Mouse (Mus musculus): ENCODE results near the gene Rab3gap2. TPM values are rescaled to one million over a fixed set of nuclear protein-coding genes. Genes with fewer than 3 reads are reported as not detected.

Rab3gap2 gene
- polyA plus RNA-seq, 1 experiment from 2014 or later, result 21.2 TPM

GRCm38 (mm10) chr1:185328721-185329610 lies 125.0 kb downstream of the Rab3gap2 start, which contains the start of gene Iars2:
Iars2 (minus strand) TSS chr1:185329396.
- no peaks in the 10 kb centered on the region for H3K27me3 ChIP-seq (ENCODE audit: control insufficient read depth, insufficient read depth, low read length)
- H3K9me3 ChIP-seq (replicated peaks; ENCODE audit: control insufficient read depth, low read length), result no peaks in the 10 kb centered on the region
- peak within 1 kb of the TSS; percentile 84 for H3K4me3 ChIP-seq (ENCODE audit: low read depth, low read length)
- DNase-seq (ENCODE audit: low spot score) (peak; percentile 94), ATAC-seq (replicated peaks; ENCODE audit: insufficient number of reproducible peaks, low FRiP score, low TSS enrichment, low read depth) (peak; percentile 87)
- peak within 1 kb of the TSS; percentile 68 for H3K4me2 ChIP-seq (ENCODE audit: low read depth, low read length)
- H3K9ac ChIP-seq (replicated peaks; ENCODE audit: low read length), result peak within 1 kb of the TSS; percentile 89
- no peaks in the 10 kb centered on the region for H3K4me1 ChIP-seq (ENCODE audit: control insufficient read depth, insufficient read depth, low read length)
- peak within 1 kb of the TSS; percentile 68 for H3K27ac ChIP-seq (replicated peaks; ENCODE audit: low read depth, low read length)
- under 1% methylated on average over 76 of the region's 76 CpGs for WGBS
- peaks cover 4% of the 10 kb centered on the region; the same call in 1 of the 2 replicates for H3K36me3 ChIP-seq (replicated peaks; ENCODE audit: control insufficient read depth, insufficient read depth, low read depth, low read length)

DNA sequence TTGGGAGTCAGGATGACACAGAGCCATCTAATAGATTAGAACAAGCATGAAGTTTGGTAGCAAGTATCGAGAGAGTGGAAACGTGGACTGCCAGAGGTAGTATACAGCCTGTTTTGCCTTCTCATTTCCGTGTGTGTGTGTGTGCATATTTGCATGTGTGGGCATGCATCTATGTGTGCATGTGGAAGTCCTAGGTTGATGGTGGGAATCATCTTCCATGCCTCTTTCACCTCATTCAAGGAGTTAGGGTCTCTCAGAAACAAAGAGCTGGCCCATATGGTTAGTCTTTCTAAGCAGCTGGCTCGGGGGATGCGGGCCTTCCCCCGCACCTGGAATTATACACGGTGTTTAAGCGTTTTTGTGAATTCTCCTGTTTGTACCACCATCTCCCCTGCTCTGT lies 125.9 kb downstream of the Rab3gap2 start:
- WGBS, result 93% methylated on average over 8 of the region's 8 CpGs
- Histone ChIP-seq H3K27me3 (ENCODE audit: control insufficient read depth, insufficient read depth, low read length) (no peaks in the 10 kb centered on the region), H3K4me3 (ENCODE audit: low read depth, low read length) (no peak overlapping the region), H3K9ac (replicated peaks; ENCODE audit: low read length) (no peak overlapping the region), H3K27ac (replicated peaks; ENCODE audit: low read depth, low read length) (no peak overlapping the region), H3K36me3 (replicated peaks; ENCODE audit: control insufficient read depth, insufficient read depth, low read depth, low read length) (peaks cover 4% of the 10 kb centered on the region; the same call in 1 of the 2 replicates), H3K4me1 (ENCODE audit: control insufficient read depth, insufficient read depth, low read length) (no peaks in the 10 kb centered on the region), H3K9me3 (replicated peaks; ENCODE audit: control insufficient read depth, low read length) (no peaks in the 10 kb centered on the region), H3K4me2 (ENCODE audit: low read depth, low read length) (no peak overlapping the region)
- ATAC-seq (replicated peaks; ENCODE audit: insufficient number of reproducible peaks, low FRiP score, low TSS enrichment, low read depth), result no peak
- no peak for DNase-seq (ENCODE audit: low spot score)

DNA sequence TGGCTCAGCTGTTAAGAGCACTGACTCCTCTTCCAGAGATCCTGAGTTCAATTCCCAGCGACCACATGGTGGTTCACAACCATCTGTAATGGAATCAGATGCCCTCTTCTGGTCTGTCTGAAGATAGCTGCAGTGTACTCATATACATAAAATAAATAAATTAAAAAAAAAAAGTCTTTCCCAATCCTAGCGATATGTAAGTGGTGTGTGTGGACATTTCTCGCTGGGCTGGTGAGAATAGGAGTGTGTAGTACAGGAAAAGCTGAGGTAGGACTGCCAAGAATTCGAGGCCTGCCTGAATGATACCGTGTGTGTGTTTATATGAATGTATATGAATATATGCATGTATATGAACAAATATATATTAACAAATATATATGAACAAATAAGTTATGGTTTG lies 127.4 kb downstream of the Rab3gap2 start:
- H3K4me2 ChIP-seq (ENCODE audit: low read depth, low read length), result no peak overlapping the region
- no peaks in the 10 kb centered on the region for H3K27me3 ChIP-seq (ENCODE audit: control insufficient read depth, insufficient read depth, low read length)
- H3K9ac ChIP-seq (replicated peaks; ENCODE audit: low read length), result no peak overlapping the region
- no peak overlapping the region for H3K27ac ChIP-seq (replicated peaks; ENCODE audit: low read depth, low read length)
- DNase-seq (ENCODE audit: low spot score), result no peak
- H3K36me3 ChIP-seq (replicated peaks; ENCODE audit: control insufficient read depth, insufficient read depth, low read depth, low read length), result no peaks in the 10 kb centered on the region
- H3K4me3 ChIP-seq (ENCODE audit: low read depth, low read length), result no peak overlapping the region
- no peaks in the 10 kb centered on the region for H3K4me1 ChIP-seq (ENCODE audit: control insufficient read depth, insufficient read depth, low read length)
- no peak for ATAC-seq (replicated peaks; ENCODE audit: insufficient number of reproducible peaks, low FRiP score, low TSS enrichment, low read depth)
- WGBS, result 56% methylated on average over 5 of the region's 5 CpGs
- H3K9me3 ChIP-seq (replicated peaks; ENCODE audit: control insufficient read depth, low read length), result no peaks in the 10 kb centered on the region

DNA sequence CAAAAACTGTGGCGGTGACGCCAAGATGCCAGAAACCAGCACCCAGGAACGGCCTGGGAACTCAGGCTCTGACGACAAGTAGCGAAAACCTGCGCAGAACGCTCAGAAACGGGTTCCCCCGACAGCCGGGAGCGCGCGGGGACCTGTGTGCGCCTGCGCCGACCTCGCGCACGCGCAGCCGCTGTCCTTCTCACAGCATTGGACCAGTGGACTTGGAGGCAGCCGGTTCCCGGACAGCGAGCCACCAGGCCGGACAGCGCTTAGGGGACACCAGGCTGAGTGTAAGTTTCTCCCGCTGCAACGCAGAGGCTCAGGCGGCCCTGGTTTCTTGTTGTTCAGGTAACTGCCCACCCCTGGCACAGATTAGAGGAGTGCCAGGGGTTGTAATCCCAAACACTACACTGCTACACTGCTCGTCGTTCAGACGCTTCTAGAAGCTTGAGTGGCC lies 128.1 kb downstream of the Rab3gap2 start, which contains the start of gene Bpnt1:
TSS of gene Bpnt1 (plus strand) at position 167 of the 448 bp plus-strand sequence.
- Histone ChIP-seq H3K36me3 (replicated peaks; ENCODE audit: control insufficient read depth, insufficient read depth, low read depth, low read length) (no peaks in the 10 kb centered on the region), H3K4me2 (ENCODE audit: low read depth, low read length) (peak within 1 kb of the TSS; percentile 68), H3K9ac (replicated peaks; ENCODE audit: low read length) (peak within 1 kb of the TSS; percentile 79), H3K4me3 (ENCODE audit: low read depth, low read length) (peak within 1 kb of the TSS; percentile 63), H3K27ac (replicated peaks; ENCODE audit: low read depth, low read length) (peak within 1 kb of the TSS; percentile 76), H3K9me3 (replicated peaks; ENCODE audit: control insufficient read depth, low read length) (no peaks in the 10 kb centered on the region), H3K27me3 (ENCODE audit: control insufficient read depth, insufficient read depth, low read length) (no peaks in the 10 kb centered on the region), H3K4me1 (ENCODE audit: control insufficient read depth, insufficient read depth, low read length) (no peaks in the 10 kb centered on the region)
- DNase-seq (ENCODE audit: low spot score) (peak; percentile 94), ATAC-seq (replicated peaks; ENCODE audit: insufficient number of reproducible peaks, low FRiP score, low TSS enrichment, low read depth) (peak; percentile 86)
- 0% methylated on average over 32 of the region's 32 CpGs for WGBS

- Histone ChIP-seq H3K36me3 (replicated peaks; ENCODE audit: control insufficient read depth, insufficient read depth, low read depth, low read length) (no peaks in the 10 kb centered on the region), H3K4me2 (ENCODE audit: low read depth, low read length) (no peak overlapping the region), H3K9ac (replicated peaks; ENCODE audit: low read length) (no peak overlapping the region), H3K27ac (replicated peaks; ENCODE audit: low read depth, low read length) (no peak overlapping the region), H3K9me3 (replicated peaks; ENCODE audit: control insufficient read depth, low read length) (no peaks in the 10 kb centered on the region), H3K27me3 (ENCODE audit: control insufficient read depth, insufficient read depth, low read length) (no peaks in the 10 kb centered on the region), H3K4me1 (ENCODE audit: control insufficient read depth, insufficient read depth, low read length) (no peaks in the 10 kb centered on the region), H3K4me3 (ENCODE audit: low read depth, low read length) (no peak overlapping the region)
- 90% methylated on average over 5 of the region's 5 CpGs for WGBS
- ATAC-seq (replicated peaks; ENCODE audit: insufficient number of reproducible peaks, low FRiP score, low TSS enrichment, low read depth) (no peak), DNase-seq (ENCODE audit: low spot score) (no peak)
These were observed 129.7 kb downstream of the Rab3gap2 start for GRCm38 (mm10) chr1:185333651-185334050.

DNA sequence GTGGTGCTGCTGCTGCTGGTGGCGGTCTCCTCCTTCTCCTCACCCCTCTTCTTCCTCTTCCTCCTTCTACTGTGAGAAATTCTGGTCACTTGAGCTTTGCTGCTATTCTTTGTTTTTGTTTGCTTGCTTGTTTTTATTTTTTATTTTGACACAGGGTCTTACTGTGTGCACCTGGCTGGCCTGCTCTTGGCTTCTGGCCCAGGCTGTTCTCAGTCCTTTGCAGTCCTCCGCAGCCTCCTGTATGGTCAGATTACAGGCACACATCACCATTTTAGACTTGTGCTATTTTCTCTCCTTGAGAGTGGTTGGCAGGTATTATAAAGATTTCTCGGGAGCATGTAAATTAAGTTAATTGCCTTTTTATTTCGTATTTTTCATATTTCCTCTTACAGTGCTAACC lies 130.2 kb downstream of the Rab3gap2 start:
- no peak for ATAC-seq (replicated peaks; ENCODE audit: insufficient number of reproducible peaks, low FRiP score, low TSS enrichment, low read depth)
- H3K9me3 ChIP-seq (replicated peaks; ENCODE audit: control insufficient read depth, low read length), result no peaks in the 10 kb centered on the region
- H3K36me3 ChIP-seq (replicated peaks; ENCODE audit: control insufficient read depth, insufficient read depth, low read depth, low read length), result no peaks in the 10 kb centered on the region
- 89% methylated on average over 4 of the region's 4 CpGs for WGBS
- H3K4me3 ChIP-seq (ENCODE audit: low read depth, low read length), result no peak overlapping the region
- no peaks in the 10 kb centered on the region for H3K4me1 ChIP-seq (ENCODE audit: control insufficient read depth, insufficient read depth, low read length)
- H3K4me2 ChIP-seq (ENCODE audit: low read depth, low read length), result no peak overlapping the region
- no peak overlapping the region for H3K27ac ChIP-seq (replicated peaks; ENCODE audit: low read depth, low read length)
- no peak overlapping the region for H3K9ac ChIP-seq (replicated peaks; ENCODE audit: low read length)
- no peak for DNase-seq (ENCODE audit: low spot score)
- H3K27me3 ChIP-seq (ENCODE audit: control insufficient read depth, insufficient read depth, low read length), result no peaks in the 10 kb centered on the region

GRCm38 (mm10) chr1:185335231-185335765 lies 131.4 kb downstream of the Rab3gap2 start:
- H3K4me1 ChIP-seq (ENCODE audit: control insufficient read depth, insufficient read depth, low read length), result no peaks in the 10 kb centered on the region
- no peaks in the 10 kb centered on the region for H3K36me3 ChIP-seq (replicated peaks; ENCODE audit: control insufficient read depth, insufficient read depth, low read depth, low read length)
- no peaks in the 10 kb centered on the region for H3K27me3 ChIP-seq (ENCODE audit: control insufficient read depth, insufficient read depth, low read length)
- no peak overlapping the region for H3K9ac ChIP-seq (replicated peaks; ENCODE audit: low read length)
- H3K4me2 ChIP-seq (ENCODE audit: low read depth, low read length), result no peak overlapping the region
- no peak overlapping the region for H3K4me3 ChIP-seq (ENCODE audit: low read depth, low read length)
- ATAC-seq (replicated peaks; ENCODE audit: insufficient number of reproducible peaks, low FRiP score, low TSS enrichment, low read depth), result no peak
- no peak overlapping the region for H3K27ac ChIP-seq (replicated peaks; ENCODE audit: low read depth, low read length)
- no peaks in the 10 kb centered on the region for H3K9me3 ChIP-seq (replicated peaks; ENCODE audit: control insufficient read depth, low read length)
- DNase-seq (ENCODE audit: low spot score), result no peak
- 74% methylated on average over 6 of the region's 6 CpGs for WGBS

All from embryonic facial prominence, embryonic 11.5 days (tissue).